Mouse (Mus musculus) gastrocnemius, adult 2 months (tissue): ENCODE results near the gene Klhl32. TPM values are rescaled to one million over a fixed set of nuclear protein-coding genes. Genes with fewer than 3 reads are reported as not detected.

Experiments used
- DNase-seq: peaks from one replicate; pipeline ENCODE4 v3.0.0; 2022
- H3K27ac ChIP-seq: fragments of 200-600 bp; 2 replicates; pipeline ENCODE4 v1.8.1; 2022; ENCODE audit warnings: mild to moderate bottlenecking
- H3K4me3 ChIP-seq: fragments of 200-600 bp; 2 replicates; pipeline ENCODE4 v1.8.1; 2022; ENCODE audit warnings: mild to moderate bottlenecking, moderate library complexity
- CTCF ChIP-seq: fragments of 200-600 bp; IDR thresholded peaks from 2 replicates; pipeline ENCODE4 v1.8.1; 2022; ENCODE audit warnings: antibody characterized with exemption, mild to moderate bottlenecking, moderate library complexity
- intact Hi-C: fragments of 180-260 bp; cut with DNase I; formaldehyde crosslinking; loops from one replicate; pipeline ENCODE4 v1.15.1; 2025
- total RNA-seq, 2 experiments: library from RNA; stranded (reverse); gene quantifications; 2 replicates each; pipeline ENCODE4 v1.2.3; 2021

Gene Klhl32
- total RNA-seq, 2 experiments from 2014 or later: 0.20 TPM

GRCm38 (mm10) chr4:24609564-24609963, 241.4 kb downstream of the Klhl32 start:
- H3K27ac ChIP-seq: no peak overlapping the region
- DNase-seq: no peak
- no peak overlapping the region for H3K4me3 ChIP-seq
- intact Hi-C loops: no loop called here
- TF ChIP-seq CTCF: no peak

GRCm38 (mm10) chr4:24609085-24609484, 241.8 kb downstream of the Klhl32 start:
- no peak for TF ChIP-seq CTCF
- H3K4me3 ChIP-seq: no peak overlapping the region
- intact Hi-C loops: no loop called here

GRCm38 (mm10) chr4:24601711-24602110, 249.2 kb downstream of the Klhl32 start:
- TF ChIP-seq CTCF: no peak
- Histone ChIP-seq H3K4me3 (no peak overlapping the region), H3K27ac (no peak overlapping the region)
- no peak for DNase-seq
- intact Hi-C loops: no loop called here

More at GRCm38 (mm10) chr4:24609085-24609484, 241.8 kb downstream of the Klhl32 start:
- DNase-seq: no peak
- H3K27ac ChIP-seq: no peak overlapping the region

GRCm38 (mm10) chr4:24598637-24599036, 252.3 kb downstream of the Klhl32 start:
- H3K4me3 ChIP-seq: no peak overlapping the region
- DNase-seq: no peak
- TF ChIP-seq CTCF: no peak
- intact Hi-C loops: no loop called here
- no peak overlapping the region for H3K27ac ChIP-seq

- no peak for DNase-seq
- no peak overlapping the region for H3K4me3 ChIP-seq
- no peak overlapping the region for H3K27ac ChIP-seq
- intact Hi-C loops: no loop called here
- no peak for TF ChIP-seq CTCF
These were observed 253.8 kb downstream of the Klhl32 start for GRCm38 (mm10) chr4:24596942-24597611.

- TF ChIP-seq CTCF: no peak
- no peak for DNase-seq
- intact Hi-C loops: no loop called here
- H3K27ac ChIP-seq: no peak overlapping the region
- H3K4me3 ChIP-seq: no peak overlapping the region
These were observed 256.1 kb downstream of the Klhl32 start for GRCm38 (mm10) chr4:24594824-24595223.

GRCm38 (mm10) chr4:24583997-24584396, 266.9 kb downstream of the Klhl32 start:
- Histone ChIP-seq H3K27ac (no peak overlapping the region), H3K4me3 (no peak overlapping the region)
- DNase-seq: no peak
- no peak for TF ChIP-seq CTCF
- intact Hi-C loops: no loop called here

- intact Hi-C loops: no loop called here
- DNase-seq: no peak
- TF ChIP-seq CTCF: no peak
These were observed 268.6 kb downstream of the Klhl32 start for GRCm38 (mm10) chr4:24582295-24582694.

GRCm38 (mm10) chr4:24577594-24577993, 273.3 kb downstream of the Klhl32 start:
- no peak for DNase-seq
- no peak overlapping the region for H3K4me3 ChIP-seq
- no peak overlapping the region for H3K27ac ChIP-seq
- TF ChIP-seq CTCF: no peak
- intact Hi-C loops: no loop called here

More at GRCm38 (mm10) chr4:24582295-24582694, 268.6 kb downstream of the Klhl32 start:
- Histone ChIP-seq H3K27ac (no peak overlapping the region), H3K4me3 (no peak overlapping the region)

- Histone ChIP-seq H3K27ac (no peak overlapping the region), H3K4me3 (no peak overlapping the region)
- intact Hi-C loops: loop anchor here (5.0 kb wide), 1 partner anchor 327 kb away; no protein-coding TSS in a partner anchor
- TF ChIP-seq CTCF: peak; percentile 99
- DNase-seq: peak; percentile 76
These were observed 276.6 kb downstream of the Klhl32 start for GRCm38 (mm10) chr4:24574276-24574675.

GRCm38 (mm10) chr4:24568989-24569556, 281.9 kb downstream of the Klhl32 start:
- intact Hi-C loops: no loop called here
- no peak for TF ChIP-seq CTCF
- Histone ChIP-seq H3K4me3 (no peak overlapping the region), H3K27ac (no peak overlapping the region)
- DNase-seq: no peak

GRCm38 (mm10) chr4:24568026-24568425, 282.9 kb downstream of the Klhl32 start:
- TF ChIP-seq CTCF: no peak
- no peak for DNase-seq
- Histone ChIP-seq H3K27ac (no peak overlapping the region), H3K4me3 (no peak overlapping the region)
- intact Hi-C loops: no loop called here

Other genes with a start within 250 kb of the Klhl32 start
- gene Ndufaf4, start 47.0 kb upstream of the Klhl32 start, total RNA-seq: 10 to 100 TPM; 40.0 to 55.9 TPM
- 1 to 10 TPM in 1 of 2 experiments, under 1 TPM in 1; 0.54 to 1.0 TPM for gene Gpr63, start 115.3 kb upstream of the Klhl32 start, total RNA-seq